Mouse (Mus musculus) heart, embryonic 16.5 days (tissue): ENCODE measurements at regions not wholly inside any gene's neighbourhood (a gene's known extent, or its start where the extent isn't known, plus 50 kb on each side); places are given as distances from the start of the nearest gene placed in this dataset.

ENCODE experiments used
- ATAC-seq: fragments of 200-750 bp; cut with Nextera tagmentation; replicated peaks from 2 replicates; pipeline ENCODE4 v1.8.0; 2017; ENCODE audit warnings: moderate number of reproducible peaks; ENCODE audit not compliant: insufficient read depth, low FRiP score; ENCODE audit errors: extremely low read depth
- H3K27ac ChIP-seq: fragments of 300-500 bp; sonication (generic); 2 replicates; pipeline ENCODE4 v1.5.1; 2014; ENCODE audit warnings: mild to moderate bottlenecking, low read length, control low read depth, moderate library complexity
- H3K27me3 ChIP-seq: fragments of 300-500 bp; sonication (generic); 2 replicates; pipeline ENCODE4 v1.6.1; 2014; ENCODE audit warnings: low read length, mixed read lengths; ENCODE audit not compliant: control insufficient read depth, insufficient read depth
- H3K36me3 ChIP-seq: fragments of 300-500 bp; sonication (generic); 2 replicates; pipeline ENCODE4 v1.6.1; 2014; ENCODE audit not compliant: control insufficient read depth, insufficient read depth
- H3K4me1 ChIP-seq: fragments of 300-500 bp; sonication (generic); 2 replicates; pipeline ENCODE4 v1.6.1; 2014; ENCODE audit warnings: low read length, mixed read lengths; ENCODE audit not compliant: control insufficient read depth, insufficient read depth
- H3K4me2 ChIP-seq: fragments of 300-500 bp; sonication (generic); 2 replicates; pipeline ENCODE4 v1.6.1; 2014; ENCODE audit warnings: low read depth, mild to moderate bottlenecking, control low read depth, low read length
- H3K4me3 ChIP-seq: fragments of 300-500 bp; sonication (generic); 2 replicates; pipeline ENCODE4 v1.5.1; 2014; ENCODE audit warnings: mild to moderate bottlenecking, control low read depth, low read length
- H3K9ac ChIP-seq: fragments of 300-500 bp; sonication (generic); 2 replicates; pipeline ENCODE4 v1.6.1; 2014; ENCODE audit warnings: low read length, control low read depth
- H3K9me3 ChIP-seq: fragments of 300-500 bp; sonication (generic); replicated peaks from 2 replicates; pipeline ENCODE4 v1.6.1; 2016; ENCODE audit warnings: low read length; ENCODE audit not compliant: control insufficient read depth
- WGBS: fragments of 180-500 bp; shearing (Covaris S2); extraction: QIAGEN DNeasy Blood & Tissue Kit; methylation state at CpG from one replicate; pipeline ENCODE4 v1.1.7; 2014; 5-methylcytosine and 5-hydroxymethylcytosine counted together

DNA sequence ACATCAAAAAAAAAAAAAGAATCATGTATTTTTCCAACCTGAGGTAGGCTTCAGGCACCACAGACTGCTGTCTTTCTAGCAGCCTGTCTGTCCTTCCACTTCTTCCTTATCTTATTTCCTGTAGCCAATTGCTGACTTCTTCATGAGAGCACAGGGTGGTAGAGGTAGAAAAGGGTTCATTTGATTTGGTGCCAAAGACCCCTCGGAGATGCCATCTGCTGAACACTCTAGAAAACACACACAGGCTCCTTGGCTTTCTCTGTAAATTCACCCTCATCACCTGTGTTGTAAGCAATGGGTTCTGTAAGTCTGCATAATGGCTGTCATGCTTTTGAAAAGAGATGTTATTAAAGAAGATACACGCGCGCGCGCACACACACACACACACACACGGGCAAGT, 115.0 kb downstream of the Rnd3 start:
- H3K4me3 ChIP-seq, result no peak overlapping the region
- no peaks in the 10 kb centered on the region for H3K27me3 ChIP-seq
- H3K4me1 ChIP-seq, result no peaks in the 10 kb centered on the region
- WGBS, result 91% methylated on average over 7 of the region's 7 CpGs
- no peak overlapping the region for H3K9ac ChIP-seq
- no peaks in the 10 kb centered on the region for H3K36me3 ChIP-seq
- H3K4me2 ChIP-seq, result no peak overlapping the region
- H3K27ac ChIP-seq, result no peak overlapping the region
- H3K9me3 ChIP-seq, result no peaks in the 10 kb centered on the region
- no peak for ATAC-seq

DNA sequence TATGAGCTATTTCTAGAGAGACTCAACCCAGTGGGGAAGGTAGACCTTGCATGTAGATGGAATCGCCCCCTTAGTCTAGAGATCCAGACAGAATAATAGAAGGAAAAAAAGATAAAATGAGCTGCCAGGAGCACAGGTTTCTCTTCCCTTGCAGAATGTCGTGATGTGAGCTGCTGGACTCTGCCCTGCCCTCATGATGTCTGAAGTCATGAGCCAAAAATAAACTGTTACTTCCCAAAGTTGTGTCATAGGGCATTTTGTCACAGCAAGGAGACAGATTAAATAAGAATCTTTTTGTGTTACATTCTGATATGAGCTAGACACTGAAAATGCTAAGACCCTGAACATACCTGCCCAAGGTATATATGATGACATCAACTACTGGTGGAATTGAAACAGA, 126.4 kb downstream of the Rnd3 start:
- H3K4me3 ChIP-seq, result no peak overlapping the region
- WGBS, result 51% methylated on average over 2 of the region's 2 CpGs
- ATAC-seq, result no peak

DNA sequence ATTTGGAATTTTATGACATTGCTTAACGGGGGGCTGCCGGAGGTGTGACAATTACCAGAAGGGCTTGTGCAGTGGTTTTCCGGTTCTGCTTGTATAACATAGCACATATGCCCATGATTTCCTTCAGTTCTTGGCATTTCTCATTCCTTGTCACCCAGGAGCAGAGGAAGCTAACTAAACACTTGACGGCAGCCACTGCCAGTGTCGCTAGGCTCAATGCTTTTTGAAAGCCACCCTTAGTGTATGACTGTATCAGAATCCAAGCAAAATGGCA, 132.8 kb downstream of the Rnd3 start:
- WGBS, result 67% methylated on average over 5 of the region's 5 CpGs
- ATAC-seq, result no peak
- Histone ChIP-seq H3K9ac (no peak overlapping the region), H3K9me3 (no peaks in the 10 kb centered on the region), H3K27ac (peak overlapping the region; percentile 47; the same call in 1 of the 2 replicates), H3K27me3 (no peaks in the 10 kb centered on the region), H3K4me2 (no peak overlapping the region), H3K4me3 (no peak overlapping the region), H3K4me1 (peaks cover 8% of the 10 kb centered on the region; the same call in 1 of the 2 replicates), H3K36me3 (no peaks in the 10 kb centered on the region)

More for the DNA sequence above, 126.4 kb downstream of the Rnd3 start:
- no peak overlapping the region for H3K9ac ChIP-seq
- H3K27ac ChIP-seq, result no peak overlapping the region
- H3K4me1 ChIP-seq, result no peaks in the 10 kb centered on the region
- H3K36me3 ChIP-seq, result no peaks in the 10 kb centered on the region
- no peaks in the 10 kb centered on the region for H3K9me3 ChIP-seq
- H3K4me2 ChIP-seq, result no peak overlapping the region
- no peaks in the 10 kb centered on the region for H3K27me3 ChIP-seq

DNA sequence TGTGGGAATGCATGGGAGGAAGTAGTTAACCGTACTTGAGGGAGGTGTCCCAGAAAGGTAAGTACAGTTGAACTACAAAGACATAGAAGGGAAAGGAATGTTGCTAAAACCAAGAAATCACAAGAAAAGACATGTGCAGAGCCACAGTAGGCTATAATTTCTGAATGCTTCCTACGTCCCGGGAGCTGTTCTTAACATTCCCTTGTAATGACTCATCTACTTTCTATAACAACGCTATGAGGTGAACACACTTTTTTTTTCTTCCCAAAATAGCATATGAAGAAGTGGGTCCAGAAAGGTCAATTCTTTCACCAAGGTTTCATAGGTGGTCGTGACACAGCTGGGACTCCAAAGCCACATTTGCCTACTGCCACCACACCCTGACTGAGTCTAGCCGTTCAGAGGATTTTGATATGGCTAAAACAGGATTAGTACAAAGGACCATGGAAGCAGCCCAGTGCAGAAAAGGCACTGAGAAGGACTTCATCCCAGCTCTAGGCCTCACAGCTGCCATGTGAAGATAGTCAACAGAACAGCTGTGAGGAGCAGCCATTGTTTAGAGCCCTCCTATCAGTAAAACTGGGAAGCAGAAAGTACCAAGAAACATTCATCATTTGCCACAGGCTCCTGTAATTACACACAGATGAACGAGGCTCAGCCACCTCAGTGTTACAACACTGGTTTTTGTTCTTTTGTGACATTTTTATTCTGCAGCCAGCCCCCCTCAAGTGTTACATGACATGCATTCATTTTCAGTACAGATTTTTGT, 133.4 kb downstream of the Rnd3 start:
- no peak overlapping the region for H3K4me3 ChIP-seq
- no peaks in the 10 kb centered on the region for H3K27me3 ChIP-seq
- H3K9me3 ChIP-seq, result no peaks in the 10 kb centered on the region
- H3K4me2 ChIP-seq, result no peak overlapping the region
- H3K4me1 ChIP-seq, result peaks cover 8% of the 10 kb centered on the region; the same call in 1 of the 2 replicates
- H3K36me3 ChIP-seq, result no peaks in the 10 kb centered on the region
- peak overlapping the region; percentile 47 for H3K27ac ChIP-seq
- 26% methylated on average over 7 of the region's 7 CpGs for WGBS
- 0 out of 2 replicates have a peak, but pooled peaks have one; percentile 69 for ATAC-seq
- H3K9ac ChIP-seq, result no peak overlapping the region

DNA sequence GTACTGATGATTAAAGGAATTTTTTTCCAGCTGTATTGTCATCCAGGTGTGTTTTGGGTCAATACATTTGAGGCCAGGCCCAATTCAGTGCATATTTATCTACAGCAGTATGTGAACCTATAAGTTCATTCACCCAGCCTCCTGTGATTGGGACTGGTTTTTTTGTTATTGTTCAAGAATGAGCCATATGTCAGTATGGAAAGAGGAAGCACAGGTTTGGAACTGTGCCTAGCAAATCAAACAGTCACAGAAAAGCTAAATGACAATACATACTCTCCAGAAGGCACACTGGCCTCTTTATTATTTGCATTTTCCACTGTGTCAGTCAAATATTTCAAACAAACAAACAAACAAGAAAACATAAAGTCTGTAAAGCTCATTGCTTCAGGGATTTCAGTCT, 134.7 kb downstream of the Rnd3 start:
- Histone ChIP-seq H3K4me2 (no peak overlapping the region), H3K27ac (no peak overlapping the region), H3K4me1 (peaks cover 8% of the 10 kb centered on the region; the same call in 1 of the 2 replicates), H3K4me3 (no peak overlapping the region), H3K9me3 (no peaks in the 10 kb centered on the region), H3K27me3 (no peaks in the 10 kb centered on the region), H3K9ac (no peak overlapping the region), H3K36me3 (no peaks in the 10 kb centered on the region)
- ATAC-seq, result no peak

DNA sequence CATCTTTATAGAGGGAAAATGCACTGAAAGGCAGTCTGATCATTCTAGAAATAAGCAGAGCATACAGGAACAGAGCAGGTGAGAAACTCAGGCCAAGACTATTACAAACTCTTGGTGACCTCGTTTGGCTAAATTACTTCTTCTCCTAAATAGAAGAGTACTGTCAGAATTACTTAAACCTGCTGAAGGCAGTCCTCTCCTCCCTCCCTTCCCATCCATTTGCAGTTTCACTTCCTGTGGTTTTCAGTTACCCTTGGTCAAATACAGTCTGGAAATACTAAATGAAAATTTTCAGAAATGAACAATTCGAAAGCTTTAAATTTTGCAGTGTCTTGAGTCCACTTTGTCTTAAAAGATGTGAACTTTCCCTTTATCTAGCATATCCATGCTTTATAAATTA, 135.8 kb downstream of the Rnd3 start:
- Histone ChIP-seq H3K4me3 (no peak overlapping the region), H3K4me2 (no peak overlapping the region), H3K27me3 (no peaks in the 10 kb centered on the region), H3K4me1 (peaks cover 8% of the 10 kb centered on the region; the same call in 1 of the 2 replicates), H3K36me3 (no peaks in the 10 kb centered on the region), H3K9me3 (no peaks in the 10 kb centered on the region), H3K9ac (no peak overlapping the region), H3K27ac (no peak overlapping the region)
- no peak for ATAC-seq
- 60% methylated on average over 2 of the region's 2 CpGs for whole genome bisulfite sequencing

DNA sequence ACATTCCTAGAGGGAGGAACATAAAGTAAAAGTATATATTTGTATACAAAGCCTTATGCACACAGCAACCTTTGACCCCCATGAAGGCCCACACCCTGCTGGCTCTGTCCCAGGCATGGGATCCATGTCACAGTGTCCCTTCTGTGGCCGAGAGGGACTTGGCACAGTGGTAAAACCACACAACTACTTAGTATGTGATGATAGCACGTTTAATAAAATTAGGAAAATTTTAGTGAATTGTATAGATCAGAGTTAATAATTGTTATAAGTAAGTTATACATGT, 140.7 kb downstream of the Rnd3 start:
- H3K9ac ChIP-seq, result no peak overlapping the region
- H3K4me1 ChIP-seq, result no peaks in the 10 kb centered on the region
- no peaks in the 10 kb centered on the region for H3K9me3 ChIP-seq
- no peak overlapping the region for H3K27ac ChIP-seq
- ATAC-seq, result no peak
- H3K27me3 ChIP-seq, result no peaks in the 10 kb centered on the region
- H3K36me3 ChIP-seq, result no peaks in the 10 kb centered on the region
- 63% methylated on average over 2 of the region's 2 CpGs for WGBS
- no peak overlapping the region for H3K4me2 ChIP-seq
- no peak overlapping the region for H3K4me3 ChIP-seq

DNA sequence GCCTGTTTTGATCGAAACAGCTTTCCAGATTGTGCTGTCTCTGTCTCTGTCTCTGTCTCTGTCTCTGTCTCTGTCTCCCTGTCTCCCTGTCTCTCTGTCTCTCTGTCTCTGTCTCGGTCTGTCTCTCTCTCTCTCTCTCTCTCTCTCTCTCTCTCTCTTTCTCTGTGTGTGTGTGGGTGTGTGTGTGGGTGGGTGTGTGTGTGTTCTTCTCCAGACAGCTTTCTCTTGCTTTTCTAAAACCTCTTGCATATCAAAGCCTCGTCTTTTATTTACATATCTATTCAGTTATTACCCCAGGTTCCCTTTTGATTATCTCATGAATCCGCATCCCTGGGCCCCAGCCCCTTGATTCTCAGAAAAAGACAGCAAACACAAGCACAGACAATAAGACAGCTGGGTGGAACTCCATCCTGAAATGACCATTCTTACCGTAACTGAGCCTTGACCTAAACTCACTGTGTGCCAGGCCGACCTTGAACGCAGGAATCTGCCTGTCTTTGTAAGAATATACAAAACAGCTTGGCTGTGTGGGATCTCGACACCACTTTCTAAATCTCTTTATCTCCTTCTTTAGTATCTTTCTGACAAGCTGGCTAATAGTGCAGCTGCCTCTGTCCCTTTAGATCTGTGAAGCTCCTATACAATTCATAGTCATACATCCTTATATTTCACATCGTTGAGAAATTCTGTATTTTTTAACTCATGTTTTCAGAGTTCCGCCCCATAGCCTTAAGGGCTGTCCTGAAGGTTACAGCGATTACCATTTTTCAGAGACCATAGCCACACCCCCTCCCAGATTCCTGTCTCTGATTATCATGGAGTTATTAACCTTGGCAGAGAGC, 141.3 kb downstream of the Rnd3 start:
- Histone ChIP-seq H3K36me3 (no peaks in the 10 kb centered on the region), H3K9me3 (no peaks in the 10 kb centered on the region), H3K4me3 (no peak overlapping the region), H3K9ac (no peak overlapping the region), H3K27me3 (no peaks in the 10 kb centered on the region), H3K4me2 (no peak overlapping the region), H3K4me1 (no peaks in the 10 kb centered on the region), H3K27ac (no peak overlapping the region)
- ATAC-seq, result no peak
- WGBS, result 70% methylated on average over 11 of the region's 11 CpGs

DNA sequence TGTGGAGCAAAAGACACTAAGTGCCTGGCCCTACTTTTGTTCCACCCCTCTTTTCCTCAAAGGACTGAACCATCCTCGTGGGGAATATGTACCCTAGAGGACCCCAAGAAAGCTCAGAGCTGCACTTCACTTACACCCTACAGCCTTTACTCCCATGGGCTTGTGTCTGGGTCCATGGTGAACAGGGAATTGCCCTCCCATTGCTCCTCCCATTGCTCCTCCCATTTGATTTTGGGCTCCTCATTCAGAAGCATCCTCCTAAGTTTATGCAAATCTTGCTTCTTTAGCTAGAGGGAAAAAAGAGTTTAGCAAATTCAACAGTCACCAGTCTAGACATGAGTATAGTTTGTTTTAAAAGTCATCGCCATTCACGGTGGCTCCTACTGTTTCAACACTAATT, 142.1 kb downstream of the Rnd3 start:
- WGBS, result 74% methylated on average over 3 of the region's 3 CpGs
- no peak for ATAC-seq
- H3K4me2 ChIP-seq, result no peak overlapping the region

More for the DNA sequence above, 142.1 kb downstream of the Rnd3 start:
- Histone ChIP-seq H3K27me3 (no peaks in the 10 kb centered on the region), H3K36me3 (no peaks in the 10 kb centered on the region), H3K4me3 (no peak overlapping the region), H3K9ac (no peak overlapping the region), H3K9me3 (no peaks in the 10 kb centered on the region), H3K27ac (no peak overlapping the region), H3K4me1 (no peaks in the 10 kb centered on the region)
